Mouse (Mus musculus) neural tube, embryonic 13.5 days (tissue): Measurements from ENCODE around the gene BC049352. TPM values are rescaled to one million over a fixed set of nuclear protein-coding genes. Genes with fewer than 3 reads are reported as not detected.

Experiments
- ATAC-seq: fragments of 200-750 bp; cut with Nextera tagmentation; 2 replicates; pipeline ENCODE4 v1.8.0; 2017; ENCODE audit warnings: low read depth, mild to moderate bottlenecking, moderate TSS enrichment, moderate library complexity
- H3K27ac ChIP-seq: fragments of 300-500 bp; sonication (generic); replicated peaks from 2 replicates; pipeline ENCODE4 v1.5.1; 2015; ENCODE audit warnings: moderate library complexity, mild to moderate bottlenecking, inconsistent platforms
- H3K27me3 ChIP-seq: fragments of 300-500 bp; sonication (generic); 2 replicates; pipeline ENCODE4 v1.6.1; 2015; ENCODE audit warnings: mild to moderate bottlenecking, inconsistent platforms
- H3K36me3 ChIP-seq: fragments of 300-500 bp; sonication (generic); 2 replicates; pipeline ENCODE4 v1.6.1; 2015; ENCODE audit warnings: mild to moderate bottlenecking, inconsistent platforms
- H3K4me1 ChIP-seq: fragments of 300-500 bp; sonication (generic); replicated peaks from 2 replicates; pipeline ENCODE4 v1.6.1; 2015; ENCODE audit warnings: inconsistent platforms
- H3K4me2 ChIP-seq: fragments of 300-500 bp; sonication (generic); 2 replicates; pipeline ENCODE4 v1.6.1; 2015; ENCODE audit warnings: inconsistent platforms, mild to moderate bottlenecking, moderate library complexity
- H3K4me3 ChIP-seq: fragments of 300-500 bp; sonication (generic); 2 replicates; pipeline ENCODE4 v1.5.1; 2015; ENCODE audit warnings: mild to moderate bottlenecking, inconsistent platforms
- H3K9ac ChIP-seq: fragments of 300-500 bp; sonication (generic); 2 replicates; pipeline ENCODE4 v1.6.1; 2015; ENCODE audit warnings: moderate library complexity, mild to moderate bottlenecking, inconsistent platforms
- H3K9me3 ChIP-seq: fragments of 300-500 bp; sonication (generic); 2 replicates; pipeline ENCODE4 v1.6.1; 2016; ENCODE audit warnings: inconsistent platforms
- WGBS: fragments of 180-500 bp; shearing (Covaris S2); methylation state at CpG from one replicate; pipeline ENCODE4 v1.1.7; 2015; 5-methylcytosine and 5-hydroxymethylcytosine counted together
- polyA plus RNA-seq: library from polyadenylated mRNA; unstranded; fragments of >200 nt; fragmentation: Nextera tagmentation; extraction: Ambion mirVana; gene quantifications from 2 replicates; pipeline ENCODE4 v1.2.1, GENCODE M21; 2015

Gene BC049352
- polyA plus RNA-seq, 1 experiment from 2014 or later = not detected

- Histone ChIP-seq H3K4me2 (no peak overlapping the region), H3K27ac (no peak overlapping the region), H3K4me3 (no peak overlapping the region), H3K9ac (no peak overlapping the region), H3K27me3 (no peaks in the 10 kb centered on the region), H3K9me3 (no peaks in the 10 kb centered on the region), H3K36me3 (no peaks in the 10 kb centered on the region), H3K4me1 (no peaks in the 10 kb centered on the region)
- no peak for ATAC-seq
- WGBS = 78% methylated on average over 5 of the region's 5 CpGs
Observed at GRCm38 (mm10) chr9:45167903-45168302, 13.9 kb upstream of the BC049352 start.

GRCm38 (mm10) chr9:45170150-45170549 is 11.7 kb upstream of the BC049352 start:
- no peaks in the 10 kb centered on the region for H3K9me3 ChIP-seq
- no peaks in the 10 kb centered on the region for H3K27me3 ChIP-seq
- ATAC-seq = no peak
- no peak overlapping the region for H3K4me3 ChIP-seq
- no peak overlapping the region for H3K27ac ChIP-seq
- no peak overlapping the region for H3K4me2 ChIP-seq
- H3K4me1 ChIP-seq = no peaks in the 10 kb centered on the region
- no peaks in the 10 kb centered on the region for H3K36me3 ChIP-seq
- no peak overlapping the region for H3K9ac ChIP-seq
- 85% methylated on average over 5 of the region's 5 CpGs for WGBS

GRCm38 (mm10) chr9:45171073-45171610 is 10.7 kb upstream of the BC049352 start:
- ATAC-seq = no peak
- Histone ChIP-seq H3K9ac (no peak overlapping the region), H3K4me3 (no peak overlapping the region), H3K27ac (no peak overlapping the region), H3K4me2 (no peak overlapping the region), H3K4me1 (no peaks in the 10 kb centered on the region), H3K9me3 (no peaks in the 10 kb centered on the region), H3K27me3 (no peaks in the 10 kb centered on the region), H3K36me3 (no peaks in the 10 kb centered on the region)
- 70% methylated on average over 1 of the region's 1 CpGs for WGBS

GRCm38 (mm10) chr9:45173475-45173874 is 8.3 kb upstream of the BC049352 start:
- Histone ChIP-seq H3K27ac (no peak overlapping the region), H3K4me1 (no peaks in the 10 kb centered on the region), H3K27me3 (no peaks in the 10 kb centered on the region), H3K36me3 (no peaks in the 10 kb centered on the region), H3K4me3 (no peak overlapping the region), H3K4me2 (no peak overlapping the region), H3K9me3 (no peaks in the 10 kb centered on the region), H3K9ac (no peak overlapping the region)
- no peak for ATAC-seq
- WGBS = 66% methylated on average over 3 of the region's 3 CpGs

DNA sequence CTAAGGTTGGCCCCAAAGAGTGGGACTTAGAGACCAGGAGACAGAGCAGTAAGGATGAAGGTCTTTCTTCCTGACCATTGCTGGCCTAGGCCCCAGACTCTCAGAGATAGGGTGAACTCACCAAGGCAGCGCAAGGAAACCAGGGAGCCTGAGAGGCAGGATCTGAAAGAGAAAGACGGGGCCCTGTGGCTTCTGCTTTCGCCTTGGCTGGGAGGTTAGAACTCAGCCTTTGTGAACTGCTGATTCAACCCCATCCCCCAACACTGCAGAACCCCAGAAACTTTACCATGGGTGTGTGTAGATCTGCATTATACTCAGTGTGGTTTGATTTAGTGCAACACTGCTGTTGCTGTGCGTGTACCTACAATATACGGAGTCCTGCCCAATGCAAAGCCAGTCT is 2.5 kb upstream of the BC049352 start:
- Histone ChIP-seq H3K4me2 (no peak overlapping the region), H3K9me3 (no peaks in the 10 kb centered on the region), H3K36me3 (no peaks in the 10 kb centered on the region), H3K27ac (no peak overlapping the region), H3K27me3 (no peaks in the 10 kb centered on the region), H3K4me1 (no peaks in the 10 kb centered on the region), H3K4me3 (no peak overlapping the region), H3K9ac (no peak overlapping the region)
- WGBS = 83% methylated on average over 5 of the region's 5 CpGs
- ATAC-seq = no peak

- H3K4me1 ChIP-seq = no peaks in the 10 kb centered on the region
- WGBS = 63% methylated on average over 3 of the region's 3 CpGs
- no peak overlapping the region for H3K4me3 ChIP-seq
- no peak overlapping the region for H3K9ac ChIP-seq
- no peak overlapping the region for H3K27ac ChIP-seq
- no peaks in the 10 kb centered on the region for H3K27me3 ChIP-seq
- no peak overlapping the region for H3K4me2 ChIP-seq
- no peak for ATAC-seq
- H3K9me3 ChIP-seq = no peaks in the 10 kb centered on the region
- no peaks in the 10 kb centered on the region for H3K36me3 ChIP-seq
Observed at GRCm38 (mm10) chr9:45182521-45182920, 714 bp downstream of the BC049352 start.

DNA sequence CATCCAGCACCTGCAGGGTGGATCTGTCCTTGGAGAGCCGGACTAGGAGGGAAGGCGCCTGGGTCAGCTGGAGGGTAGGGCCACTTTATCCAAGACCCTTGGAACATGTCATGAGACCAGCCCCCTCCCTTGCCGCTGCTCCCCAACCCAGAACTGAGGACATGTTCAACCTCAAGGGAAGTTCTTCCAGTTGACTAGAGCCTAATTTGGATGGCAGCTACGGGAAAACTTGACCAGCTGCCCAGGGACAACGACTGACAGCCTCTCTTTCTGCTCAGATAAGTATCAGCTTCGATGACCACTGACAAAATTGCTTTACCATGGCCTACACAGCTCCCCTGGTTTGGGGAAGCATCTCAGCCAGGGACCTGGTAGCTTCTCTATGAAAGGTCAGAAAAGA is 1.5 kb downstream of the BC049352 start:
- no peak for ATAC-seq
- Histone ChIP-seq H3K4me1 (no peaks in the 10 kb centered on the region), H3K9me3 (no peaks in the 10 kb centered on the region), H3K27ac (no peak overlapping the region), H3K36me3 (no peaks in the 10 kb centered on the region), H3K9ac (no peak overlapping the region), H3K4me2 (no peak overlapping the region), H3K4me3 (no peak overlapping the region), H3K27me3 (no peaks in the 10 kb centered on the region)
- WGBS = 81% methylated on average over 6 of the region's 6 CpGs

- WGBS = 83% methylated on average over 4 of the region's 4 CpGs
- no peak overlapping the region for H3K27ac ChIP-seq
- H3K4me2 ChIP-seq = no peak overlapping the region
- no peaks in the 10 kb centered on the region for H3K36me3 ChIP-seq
- H3K4me1 ChIP-seq = no peaks in the 10 kb centered on the region
- H3K9ac ChIP-seq = no peak overlapping the region
- no peak overlapping the region for H3K4me3 ChIP-seq
- H3K27me3 ChIP-seq = no peaks in the 10 kb centered on the region
- H3K9me3 ChIP-seq = no peaks in the 10 kb centered on the region
- ATAC-seq = no peak
Observed at GRCm38 (mm10) chr9:45185250-45185649, 3.4 kb downstream of the BC049352 start.

DNA sequence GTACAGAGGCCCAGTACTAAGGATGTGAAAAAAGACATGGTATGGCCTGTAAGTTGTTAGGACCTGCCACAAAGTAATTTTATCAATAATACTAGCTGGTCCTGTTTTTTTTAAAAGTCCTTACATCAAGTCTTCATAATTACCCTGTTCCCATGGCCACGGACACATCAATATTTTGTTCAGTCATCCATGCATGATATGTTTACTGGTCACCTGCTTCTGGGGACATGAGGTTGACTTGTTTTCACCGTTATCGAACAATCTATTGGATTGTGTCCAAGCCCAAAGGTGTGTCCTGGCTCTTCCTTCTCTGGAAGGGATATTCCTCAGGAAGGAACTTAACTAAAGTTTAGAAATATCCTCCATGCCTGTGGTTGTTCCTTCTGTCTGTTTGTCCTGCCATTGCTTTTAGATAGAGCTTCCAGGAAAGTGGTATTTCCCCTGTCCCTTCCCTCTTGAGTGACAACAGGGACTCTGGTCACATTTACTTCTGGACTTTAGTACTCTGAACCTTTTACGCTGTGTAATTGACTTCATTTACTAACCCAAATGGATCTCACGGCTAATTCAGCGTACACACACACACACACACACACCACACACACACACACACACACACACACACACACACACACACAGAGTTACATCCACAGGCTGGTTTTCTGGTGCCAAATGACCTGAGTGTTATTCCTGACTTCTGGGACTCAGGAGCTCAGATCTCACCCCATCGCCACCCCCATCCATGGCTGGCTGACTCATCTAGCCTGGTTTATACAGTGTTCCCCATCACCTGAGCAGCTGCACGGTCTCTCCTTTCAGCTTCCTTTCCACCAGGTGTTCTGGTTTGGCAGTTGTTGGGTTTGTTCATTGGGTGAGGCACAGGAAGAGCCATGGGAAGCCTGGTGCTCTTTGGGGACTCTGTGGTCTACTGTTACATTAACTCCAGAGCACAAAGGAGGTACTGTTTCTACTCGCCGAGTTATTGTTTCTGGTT is 7.1 kb downstream of the BC049352 start:
- ATAC-seq = no peak
- no peak overlapping the region for H3K9ac ChIP-seq
- H3K9me3 ChIP-seq = no peaks in the 10 kb centered on the region
- WGBS = 93% methylated on average over 10 of the region's 10 CpGs
- H3K4me1 ChIP-seq = no peaks in the 10 kb centered on the region
- no peaks in the 10 kb centered on the region for H3K27me3 ChIP-seq
- no peaks in the 10 kb centered on the region for H3K36me3 ChIP-seq
- H3K4me3 ChIP-seq = no peak overlapping the region
- H3K4me2 ChIP-seq = no peak overlapping the region
- H3K27ac ChIP-seq = no peak overlapping the region

DNA sequence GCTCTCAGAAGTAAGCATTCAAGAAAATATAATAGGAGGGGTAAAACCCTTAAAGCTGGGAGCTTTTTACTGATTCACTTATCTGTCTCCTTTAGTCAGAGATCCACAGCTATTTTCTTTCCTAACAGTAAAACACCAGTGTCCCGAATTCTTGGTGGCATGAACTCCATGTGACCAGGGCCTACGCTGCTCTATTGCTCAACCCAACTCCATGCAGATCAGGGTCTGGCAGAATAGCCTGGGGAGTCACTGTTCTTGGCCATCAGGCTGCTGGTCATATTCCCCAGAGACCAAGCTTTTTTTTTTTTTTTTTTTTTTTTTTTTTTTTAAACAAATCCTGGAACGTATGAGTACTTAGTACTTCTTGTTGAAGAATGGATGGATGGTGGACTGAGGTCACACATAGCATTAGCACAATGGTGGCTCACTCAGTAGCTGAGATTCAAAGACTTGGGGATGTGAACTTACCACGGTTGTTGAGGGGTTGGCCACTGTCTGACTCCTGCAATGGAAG is 7.9 kb downstream of the BC049352 start:
- H3K4me2 ChIP-seq = no peak overlapping the region
- no peaks in the 10 kb centered on the region for H3K36me3 ChIP-seq
- 90% methylated on average over 4 of the region's 4 CpGs for WGBS
- no peaks in the 10 kb centered on the region for H3K9me3 ChIP-seq
- H3K27ac ChIP-seq = no peak overlapping the region
- H3K9ac ChIP-seq = no peak overlapping the region
- ATAC-seq = no peak
- no peaks in the 10 kb centered on the region for H3K4me1 ChIP-seq
- H3K4me3 ChIP-seq = no peak overlapping the region
- H3K27me3 ChIP-seq = no peaks in the 10 kb centered on the region

DNA sequence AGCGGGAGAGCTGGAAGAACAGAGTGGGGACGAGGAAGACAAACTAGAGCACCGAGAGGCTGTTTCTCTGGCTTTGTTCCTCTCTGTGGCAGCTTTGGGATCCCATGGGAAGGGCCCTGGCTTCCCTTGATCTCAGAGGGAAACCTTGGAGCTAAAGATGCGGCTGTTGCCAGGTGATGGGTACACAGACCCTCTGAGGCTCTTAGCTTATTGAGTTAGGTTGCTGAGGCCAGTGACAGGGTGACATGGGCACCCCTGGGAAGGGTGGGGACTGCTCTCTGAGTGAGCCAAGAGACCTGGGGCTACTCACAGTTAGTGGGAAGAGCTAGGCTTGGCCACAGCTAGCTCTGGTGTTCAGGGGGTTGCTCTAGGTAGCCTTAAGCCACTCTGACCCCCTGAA is 13.7 kb downstream of the BC049352 start:
- Histone ChIP-seq H3K4me2 (no peak overlapping the region), H3K27ac (no peak overlapping the region), H3K4me1 (no peaks in the 10 kb centered on the region), H3K36me3 (no peaks in the 10 kb centered on the region), H3K27me3 (no peaks in the 10 kb centered on the region), H3K4me3 (no peak overlapping the region), H3K9me3 (no peaks in the 10 kb centered on the region), H3K9ac (no peak overlapping the region)
- WGBS = 73% methylated on average over 4 of the region's 4 CpGs
- no peak for ATAC-seq

GRCm38 (mm10) chr9:45196125-45196830 is 14.5 kb downstream of the BC049352 start:
- no peaks in the 10 kb centered on the region for H3K36me3 ChIP-seq
- H3K4me2 ChIP-seq = no peak overlapping the region
- no peak overlapping the region for H3K4me3 ChIP-seq
- ATAC-seq = no peak
- H3K27ac ChIP-seq = no peak overlapping the region
- 75% methylated on average over 8 of the region's 8 CpGs for WGBS
- H3K27me3 ChIP-seq = no peaks in the 10 kb centered on the region
- H3K9ac ChIP-seq = no peak overlapping the region
- no peaks in the 10 kb centered on the region for H3K4me1 ChIP-seq
- H3K9me3 ChIP-seq = no peaks in the 10 kb centered on the region
